Mouse (Mus musculus): ENCODE results near the gene Nxph1. TPM values are rescaled to one million over a fixed set of nuclear protein-coding genes. Genes with fewer than 3 reads are reported as not detected.

The Nxph1 gene
- polyA plus RNA-seq, 1 experiment, result not detected

DNA sequence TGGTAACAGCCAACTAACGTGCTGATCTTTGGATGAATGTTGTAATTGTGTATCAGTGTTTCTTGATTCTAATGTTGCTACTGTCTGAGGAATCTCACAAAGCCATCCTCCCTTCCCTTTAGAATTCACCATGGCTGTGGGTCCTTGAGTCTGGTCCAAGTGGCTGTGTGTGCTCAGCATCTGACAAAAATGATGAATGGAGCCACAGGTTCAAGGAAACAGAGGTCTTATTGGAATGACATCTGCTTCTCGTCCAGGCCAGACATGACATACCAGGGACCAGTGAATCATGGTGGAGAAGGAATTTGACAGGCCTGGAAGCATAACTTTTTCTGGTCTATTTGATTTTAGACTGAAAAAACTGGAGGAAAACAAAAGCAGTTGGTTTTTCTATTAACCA is 22.3 kb downstream of the Nxph1 start:
- H3K27ac ChIP-seq (ENCODE audit: insufficient read depth, low read depth, low read length), result no peak overlapping the region
- H3K36me3 ChIP-seq (ENCODE audit: control insufficient read depth, insufficient read depth, low read length), result no peaks in the 10 kb centered on the region
- H3K27me3 ChIP-seq (ENCODE audit: control insufficient read depth, insufficient read depth, low read length), result no peaks in the 10 kb centered on the region
- H3K4me3 ChIP-seq (ENCODE audit: low read depth, low read length), result no peak overlapping the region
- H3K4me1 ChIP-seq (ENCODE audit: control insufficient read depth, insufficient read depth, insufficient read length, low read length), result no peaks in the 10 kb centered on the region
- WGBS, result 71% methylated on average over 2 of the region's 2 CpGs
- no peak for TF ChIP-seq POLR2A (IDR thresholded peaks at IDR 0.05; ENCODE audit: low read depth, low read length)
- TF ChIP-seq CTCF (IDR thresholded peaks at IDR 0.05; ENCODE audit: extremely low read depth, insufficient read length, insufficient replicate concordance, low read depth, low read length), result no peak

DNA sequence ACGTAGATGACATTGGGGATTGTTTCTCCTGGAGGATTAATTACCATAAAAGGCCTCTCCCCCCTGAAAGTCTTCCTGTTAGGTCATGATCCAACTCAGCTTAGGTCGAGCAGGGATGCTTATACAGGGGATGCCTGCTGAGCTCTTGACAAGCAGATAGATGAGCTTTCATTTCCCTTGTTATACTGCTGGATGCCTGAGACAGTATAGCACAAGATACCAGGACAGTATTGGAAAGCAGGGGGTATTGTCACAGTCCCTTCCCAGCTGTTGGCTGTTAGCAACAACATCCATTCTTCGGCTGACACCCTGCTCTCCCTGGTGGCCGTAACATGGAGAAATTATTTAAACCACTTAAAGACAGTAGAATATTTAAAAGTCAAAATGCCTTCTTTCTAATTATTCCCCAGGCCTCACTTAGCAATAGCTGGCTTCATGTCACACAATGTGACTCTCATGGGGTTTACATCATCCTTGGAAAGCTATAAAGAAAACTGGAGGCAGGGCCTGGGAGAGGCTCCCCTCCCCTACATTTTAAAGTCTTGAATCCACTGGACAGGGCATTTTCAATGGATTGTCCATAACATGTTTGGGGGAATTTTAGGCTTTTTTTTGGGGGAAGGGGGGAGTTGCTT is 31.1 kb downstream of the Nxph1 start:
- no peaks in the 10 kb centered on the region for H3K27me3 ChIP-seq (ENCODE audit: control insufficient read depth, insufficient read depth, low read length)
- H3K4me3 ChIP-seq (ENCODE audit: low read depth, low read length), result no peak overlapping the region
- no peaks in the 10 kb centered on the region for H3K4me1 ChIP-seq (ENCODE audit: control insufficient read depth, insufficient read depth, insufficient read length, low read length)
- H3K36me3 ChIP-seq (ENCODE audit: control insufficient read depth, insufficient read depth, low read length), result no peaks in the 10 kb centered on the region
- WGBS, result 62% methylated on average over 4 of the region's 4 CpGs
- TF ChIP-seq CTCF (IDR thresholded peaks at IDR 0.05; ENCODE audit: extremely low read depth, insufficient read length, insufficient replicate concordance, low read depth, low read length), result no peak
- no peak for TF ChIP-seq POLR2A (IDR thresholded peaks at IDR 0.05; ENCODE audit: low read depth, low read length)
- no peak overlapping the region for H3K27ac ChIP-seq (ENCODE audit: insufficient read depth, low read depth, low read length)

DNA sequence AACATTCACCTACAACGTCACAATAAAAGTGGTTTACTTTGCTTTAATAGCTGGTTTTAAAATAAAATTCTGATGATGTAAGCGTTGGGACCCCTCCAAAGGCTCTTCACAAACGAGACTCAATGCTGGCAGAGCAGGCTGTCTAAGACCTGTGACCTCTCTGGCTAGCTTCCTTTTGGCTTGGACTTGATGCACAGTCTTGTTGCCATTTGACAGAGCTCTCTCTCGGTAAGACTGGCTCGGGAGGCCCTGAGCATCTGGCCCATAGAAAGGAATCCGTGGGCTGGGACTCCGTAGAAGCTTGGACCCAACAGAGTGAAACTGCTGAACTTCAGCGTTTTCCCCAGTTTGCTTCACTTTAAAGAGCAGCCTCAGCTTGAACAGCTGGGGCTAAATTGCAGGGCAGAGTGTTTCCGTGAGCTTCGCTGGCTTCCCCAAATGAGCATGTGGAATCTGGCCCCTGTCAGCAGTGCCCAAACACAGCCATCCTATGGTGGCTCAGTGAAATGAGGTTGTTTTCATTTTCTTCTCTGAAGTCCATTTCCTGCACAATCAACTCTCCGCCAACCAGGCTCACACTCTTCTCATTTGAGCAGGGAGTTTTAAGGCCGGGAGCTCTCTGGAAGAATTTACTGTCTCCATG is 48.2 kb downstream of the Nxph1 start:
- H3K4me1 ChIP-seq (ENCODE audit: control insufficient read depth, insufficient read depth, insufficient read length, low read length), result no peaks in the 10 kb centered on the region
- no peak for TF ChIP-seq POLR2A (IDR thresholded peaks at IDR 0.05; ENCODE audit: low read depth, low read length)
- TF ChIP-seq CTCF (IDR thresholded peaks at IDR 0.05; ENCODE audit: extremely low read depth, insufficient read length, insufficient replicate concordance, low read depth, low read length), result no peak
- WGBS, result 64% methylated on average over 12 of the region's 12 CpGs
- H3K27me3 ChIP-seq (ENCODE audit: control insufficient read depth, insufficient read depth, low read length), result no peaks in the 10 kb centered on the region
- no peaks in the 10 kb centered on the region for H3K36me3 ChIP-seq (ENCODE audit: control insufficient read depth, insufficient read depth, low read length)
- no peak overlapping the region for H3K27ac ChIP-seq (ENCODE audit: insufficient read depth, low read depth, low read length)
- H3K4me3 ChIP-seq (ENCODE audit: low read depth, low read length), result no peak overlapping the region

DNA sequence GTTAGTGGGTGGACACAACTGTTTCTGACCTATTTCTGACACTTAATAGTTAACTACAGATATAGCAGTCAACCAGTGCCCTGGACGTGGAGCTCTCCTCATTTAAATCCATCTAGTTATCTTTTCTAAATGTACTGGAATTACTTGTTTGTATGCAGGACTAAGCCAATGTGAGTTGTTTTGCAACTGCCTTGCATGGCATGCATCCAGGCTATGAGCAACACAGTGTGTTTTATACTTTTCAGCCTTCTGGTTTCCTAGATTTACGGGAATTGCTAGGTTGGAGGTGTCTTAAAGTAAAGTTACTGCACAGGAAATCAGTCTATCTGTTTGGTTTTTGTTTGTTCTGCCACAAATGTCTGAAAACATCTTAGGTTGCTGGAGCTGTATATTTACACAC is 49.1 kb downstream of the Nxph1 start:
- H3K27ac ChIP-seq (ENCODE audit: insufficient read depth, low read depth, low read length), result no peak overlapping the region
- no peaks in the 10 kb centered on the region for H3K4me1 ChIP-seq (ENCODE audit: control insufficient read depth, insufficient read depth, insufficient read length, low read length)
- no peaks in the 10 kb centered on the region for H3K36me3 ChIP-seq (ENCODE audit: control insufficient read depth, insufficient read depth, low read length)
- no peak overlapping the region for H3K4me3 ChIP-seq (ENCODE audit: low read depth, low read length)
- TF ChIP-seq CTCF (IDR thresholded peaks at IDR 0.05; ENCODE audit: extremely low read depth, insufficient read length, insufficient replicate concordance, low read depth, low read length) (no peak), POLR2A (IDR thresholded peaks at IDR 0.05; ENCODE audit: low read depth, low read length) (no peak)
- WGBS, result 69% methylated on average over 2 of the region's 2 CpGs
- H3K27me3 ChIP-seq (ENCODE audit: control insufficient read depth, insufficient read depth, low read length), result no peaks in the 10 kb centered on the region

DNA sequence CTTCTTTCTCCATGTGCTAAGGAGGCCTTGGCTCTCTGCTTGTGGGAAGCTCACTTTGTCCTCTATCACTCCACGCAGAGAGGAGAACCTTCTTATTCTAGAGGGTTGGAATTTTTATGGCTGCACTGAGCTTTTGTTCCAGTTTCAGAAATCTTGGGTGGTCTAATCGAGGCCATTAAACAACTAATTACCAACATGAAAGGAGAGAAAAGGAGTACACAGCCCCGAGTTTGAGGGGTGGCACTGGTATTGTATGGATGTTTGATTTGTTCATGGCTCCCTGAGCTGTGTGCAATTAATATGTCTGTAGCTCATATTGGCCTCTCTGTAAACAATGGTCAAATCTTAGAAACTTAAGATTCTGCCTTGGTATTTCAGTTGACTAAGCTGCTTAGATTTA is 54.5 kb downstream of the Nxph1 start:
- Histone ChIP-seq H3K36me3 (ENCODE audit: control insufficient read depth, insufficient read depth, low read length) (no peaks in the 10 kb centered on the region), H3K27ac (ENCODE audit: insufficient read depth, low read depth, low read length) (no peak overlapping the region), H3K4me3 (ENCODE audit: low read depth, low read length) (no peak overlapping the region), H3K27me3 (ENCODE audit: control insufficient read depth, insufficient read depth, low read length) (no peaks in the 10 kb centered on the region), H3K4me1 (ENCODE audit: control insufficient read depth, insufficient read depth, insufficient read length, low read length) (no peaks in the 10 kb centered on the region)
- no peak for TF ChIP-seq CTCF (IDR thresholded peaks at IDR 0.05; ENCODE audit: extremely low read depth, insufficient read length, insufficient replicate concordance, low read depth, low read length)
- TF ChIP-seq POLR2A (IDR thresholded peaks at IDR 0.05; ENCODE audit: low read depth, low read length), result no peak
- WGBS, result 41% methylated on average over 3 of the region's 3 CpGs

DNA sequence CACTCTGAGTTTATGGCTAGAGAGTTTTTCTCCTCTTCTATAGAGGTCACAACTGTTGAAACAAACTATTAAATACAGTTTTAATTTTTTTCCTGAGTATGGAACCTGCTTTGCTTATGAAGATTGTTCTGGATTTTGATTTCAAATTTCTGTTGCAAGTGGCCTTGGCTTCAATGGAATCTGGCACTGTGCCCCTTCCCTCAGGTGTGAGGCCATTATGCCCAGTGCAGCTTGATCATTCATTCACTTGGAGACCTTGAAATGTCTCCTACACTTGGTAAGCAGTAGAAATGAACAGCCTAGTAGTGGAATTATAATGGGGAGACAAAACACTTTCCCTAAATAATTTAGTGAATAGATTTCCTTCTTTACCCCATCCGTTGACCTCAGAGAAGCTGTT is 78.4 kb downstream of the Nxph1 start:
- no peaks in the 10 kb centered on the region for H3K36me3 ChIP-seq (ENCODE audit: control insufficient read depth, insufficient read depth, low read length)
- no peak overlapping the region for H3K27ac ChIP-seq (ENCODE audit: insufficient read depth, low read depth, low read length)
- no peak overlapping the region for H3K4me3 ChIP-seq (ENCODE audit: low read depth, low read length)
- 89% methylated on average over 1 of the region's 1 CpGs for WGBS
- TF ChIP-seq POLR2A (IDR thresholded peaks at IDR 0.05; ENCODE audit: low read depth, low read length), result no peak
- TF ChIP-seq CTCF (IDR thresholded peaks at IDR 0.05; ENCODE audit: extremely low read depth, insufficient read length, insufficient replicate concordance, low read depth, low read length), result no peak
- no peaks in the 10 kb centered on the region for H3K27me3 ChIP-seq (ENCODE audit: control insufficient read depth, insufficient read depth, low read length)
- H3K4me1 ChIP-seq (ENCODE audit: control insufficient read depth, insufficient read depth, insufficient read length, low read length), result no peaks in the 10 kb centered on the region

DNA sequence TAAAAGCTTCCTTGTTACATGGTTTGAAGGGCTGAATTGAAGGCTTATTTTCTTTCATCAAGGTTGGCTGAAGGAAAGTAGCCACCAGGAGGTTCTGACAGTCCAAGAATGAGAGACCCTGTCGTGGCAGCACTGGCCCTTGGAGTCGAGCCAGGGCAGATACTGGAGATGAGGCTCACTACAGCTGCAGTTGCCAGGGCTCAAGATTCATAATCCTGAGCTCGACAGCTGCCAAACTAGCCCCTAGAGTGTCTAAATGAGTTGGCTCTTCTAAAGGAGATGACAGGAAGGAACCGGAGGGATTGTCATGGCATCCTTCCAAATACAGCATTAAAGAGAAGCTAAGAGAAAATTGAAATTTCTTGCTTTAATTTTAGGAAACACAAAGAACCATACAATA is 78.9 kb downstream of the Nxph1 start:
- no peaks in the 10 kb centered on the region for H3K4me1 ChIP-seq (ENCODE audit: control insufficient read depth, insufficient read depth, insufficient read length, low read length)
- H3K36me3 ChIP-seq (ENCODE audit: control insufficient read depth, insufficient read depth, low read length), result no peaks in the 10 kb centered on the region
- H3K27me3 ChIP-seq (ENCODE audit: control insufficient read depth, insufficient read depth, low read length), result no peaks in the 10 kb centered on the region
- 51% methylated on average over 4 of the region's 4 CpGs for WGBS
- no peak overlapping the region for H3K27ac ChIP-seq (ENCODE audit: insufficient read depth, low read depth, low read length)
- TF ChIP-seq CTCF (IDR thresholded peaks at IDR 0.05; ENCODE audit: extremely low read depth, insufficient read length, insufficient replicate concordance, low read depth, low read length) (no peak), POLR2A (IDR thresholded peaks at IDR 0.05; ENCODE audit: low read depth, low read length) (no peak)
- no peak overlapping the region for H3K4me3 ChIP-seq (ENCODE audit: low read depth, low read length)

Measured in small intestine, adult 2 months (tissue).